Mouse (Mus musculus) ovary, adult 18-20 months (tissue): ENCODE measurements around the gene Cct6b.
A peak's percentile ranks its signal among the peaks of the same experiment; 100 is the strongest.
"Not testable (repeated sequence)": the region's sequence is repeated elsewhere in the genome, so short reads cannot be mapped to it uniquely, and the experiment has no call there.

Experiments used
- DNase-seq: peaks from one replicate; pipeline ENCODE4 v3.0.0; 2022; ENCODE audit warnings: low spot score, mixed read lengths

The Cct6b gene

DNA sequence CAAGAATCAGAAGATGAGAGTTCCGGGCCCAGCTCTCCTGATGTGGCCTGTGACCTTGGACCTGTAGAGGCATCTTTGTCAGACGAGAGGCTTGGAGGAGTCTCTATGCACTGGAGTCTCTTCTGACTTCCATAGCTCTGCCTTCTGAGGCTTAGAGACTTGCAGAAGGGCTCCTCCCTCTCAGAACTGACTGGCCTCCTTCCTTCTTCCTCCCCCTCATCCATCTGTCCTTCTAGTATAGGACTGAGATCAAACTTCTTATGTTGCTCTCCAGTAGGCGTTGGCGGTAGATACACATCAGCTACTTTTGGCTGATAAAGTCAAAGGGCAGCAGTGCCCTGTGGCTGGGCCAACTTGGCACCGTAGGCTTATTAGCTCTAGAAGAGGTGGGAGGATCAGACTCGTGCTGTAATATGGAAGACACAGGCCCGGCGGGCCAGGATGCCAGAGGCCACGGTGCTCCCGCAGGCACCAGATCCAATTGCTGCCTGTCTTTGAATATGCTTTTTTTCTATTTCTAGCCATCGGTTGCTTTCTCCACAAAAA is 64.2 kb downstream of the Cct6b start:
- no peak for DNase-seq

DNA sequence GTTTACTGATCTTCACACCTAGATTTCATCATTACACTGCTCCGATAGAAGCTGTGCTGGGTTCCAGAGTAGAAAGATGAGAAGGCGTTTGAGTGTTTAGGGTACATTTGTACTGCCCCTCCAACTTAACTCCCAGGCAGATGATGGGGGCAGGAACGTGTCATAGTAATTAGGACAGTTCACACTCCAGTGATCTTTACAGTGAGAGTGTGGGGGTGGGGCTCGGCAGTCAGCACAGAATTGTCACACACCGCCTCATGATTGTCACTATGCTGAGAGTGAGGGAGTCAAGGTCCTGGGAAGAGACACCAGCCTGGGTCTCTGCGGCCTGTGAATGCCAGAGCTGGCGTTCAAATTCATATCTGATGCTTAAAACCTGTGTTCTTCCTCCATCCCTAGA is 68.2 kb downstream of the Cct6b start:
- no peak for DNase-seq

DNA sequence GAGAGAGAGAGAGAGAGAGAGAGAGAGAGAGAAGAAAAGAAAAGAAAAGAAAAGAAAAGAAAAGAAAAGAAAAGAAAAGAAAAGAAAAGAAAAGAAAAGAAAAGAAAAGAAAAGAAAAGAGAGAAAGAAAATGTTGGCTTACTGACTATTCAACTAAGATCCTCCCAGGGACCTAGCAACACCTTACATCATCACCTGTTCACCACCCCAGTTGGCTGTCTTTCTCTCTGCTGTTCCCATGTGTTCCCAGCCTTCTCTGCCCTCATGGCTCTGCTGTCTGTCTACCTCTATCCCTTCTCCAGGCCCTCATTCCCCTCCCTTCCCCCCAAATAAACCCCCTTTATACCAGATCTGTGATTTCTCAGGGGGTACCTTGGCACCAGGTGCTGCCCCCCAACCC is 69.2 kb downstream of the Cct6b start:
- not testable (repeated sequence) for DNase-seq

DNA sequence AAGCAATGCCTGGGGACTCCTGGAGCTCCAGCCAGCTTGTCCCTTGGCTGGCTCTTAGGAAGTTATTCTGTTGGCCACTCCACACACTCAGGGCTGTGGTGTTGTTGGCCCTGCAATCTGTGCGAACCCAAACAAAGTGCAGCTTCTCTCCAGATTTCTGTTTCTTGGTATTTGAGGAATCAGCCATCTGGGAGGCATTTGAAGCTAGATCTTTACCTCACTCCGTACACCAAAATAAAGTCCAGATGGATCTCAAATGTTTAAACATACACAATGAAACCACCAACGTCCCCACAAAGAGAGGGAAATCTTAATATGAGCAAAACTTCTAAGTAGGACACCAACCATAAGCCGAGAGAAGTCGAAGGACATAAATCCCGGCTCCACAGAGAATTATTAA is 71.5 kb downstream of the Cct6b start:
- no peak for DNase-seq

DNA sequence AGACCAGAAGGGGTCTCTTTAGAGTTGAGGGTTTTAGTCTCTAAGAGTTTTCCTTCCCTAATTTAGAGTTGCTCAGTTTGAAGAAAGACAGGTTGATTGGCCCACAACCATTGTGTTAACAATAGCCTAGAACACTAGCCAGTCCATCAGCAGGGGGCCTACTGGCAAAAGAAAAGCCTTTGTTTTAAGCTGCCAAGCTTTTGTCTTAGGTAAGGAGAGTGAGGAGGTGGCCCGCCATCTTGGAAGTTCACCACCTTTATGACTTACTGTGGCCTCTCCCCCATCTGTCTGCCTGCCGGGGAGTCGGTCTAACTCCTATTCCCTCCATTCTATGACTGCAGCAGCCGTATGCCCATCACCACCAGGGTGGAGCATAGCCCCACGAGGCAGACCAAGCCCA is 73.6 kb downstream of the Cct6b start:
- DNase-seq, result no peak

- no peak for DNase-seq
These were observed 76.5 kb downstream of the Cct6b start for GRCm38 (mm10) chr11:82687668-82688067.

DNA sequence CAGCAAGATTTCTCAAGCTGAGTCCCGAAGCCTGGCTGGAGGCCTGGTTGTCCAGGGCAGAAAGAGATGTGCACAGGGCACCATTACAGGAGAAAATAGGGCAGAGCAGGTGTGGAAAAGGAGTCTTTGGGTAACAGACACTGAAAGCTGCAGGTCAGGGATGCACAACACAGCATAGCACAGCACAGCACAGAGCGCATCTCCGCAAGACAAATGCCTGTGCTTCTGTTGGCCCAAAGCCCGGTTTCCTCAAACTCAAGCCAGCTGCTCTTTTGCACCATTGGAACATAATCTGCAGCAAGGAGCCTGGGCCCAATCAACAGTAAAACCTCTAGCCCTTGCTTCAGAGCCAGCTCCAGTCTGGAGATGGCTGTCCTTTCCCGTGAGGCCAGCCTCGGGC is 79.4 kb downstream of the Cct6b start:
- DNase-seq, result peak; percentile 17

GRCm38 (mm10) chr11:82683765-82684505 is 80.2 kb downstream of the Cct6b start:
- no peak for DNase-seq

GRCm38 (mm10) chr11:82678561-82678960 is 85.6 kb downstream of the Cct6b start:
- DNase-seq, result no peak
